Mouse (Mus musculus) gastrocnemius, adult 18-20 months (tissue): ENCODE measurements around the gene Car4. TPM values are rescaled to one million over a fixed set of nuclear protein-coding genes. Genes with fewer than 3 reads are reported as not detected.

Experiments used
- DNase-seq: peaks from one replicate; pipeline ENCODE4 v3.0.0; 2021; ENCODE audit warnings: low spot score
- total RNA-seq, 2 experiments: library from RNA; stranded (reverse); gene quantifications; 2 replicates each; pipeline ENCODE4 v1.2.3; 2021

Car4 gene
- total RNA-seq, 2 experiments from 2014 or later = 4.8 to 5.8 TPM

DNA sequence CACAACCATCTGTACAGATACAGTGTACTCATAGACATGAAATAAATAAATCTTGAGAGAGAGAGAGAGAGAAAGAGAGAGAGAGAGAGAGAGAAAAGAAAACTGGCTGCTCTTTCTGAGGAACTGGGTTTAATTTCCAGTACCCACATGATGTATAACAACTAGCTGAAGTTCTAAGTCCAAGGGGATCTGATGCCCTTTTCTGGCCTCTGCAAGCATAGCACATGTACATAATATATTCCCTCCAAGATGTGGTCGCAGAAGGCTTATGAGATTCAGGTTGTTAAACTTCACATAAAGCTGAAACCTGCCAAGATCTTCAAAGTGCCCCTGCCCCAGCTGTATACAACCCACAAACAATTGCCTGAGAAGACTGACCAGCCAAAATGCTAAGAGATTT is 37.7 kb downstream of the Car4 start:
- no peak for DNase-seq

DNA sequence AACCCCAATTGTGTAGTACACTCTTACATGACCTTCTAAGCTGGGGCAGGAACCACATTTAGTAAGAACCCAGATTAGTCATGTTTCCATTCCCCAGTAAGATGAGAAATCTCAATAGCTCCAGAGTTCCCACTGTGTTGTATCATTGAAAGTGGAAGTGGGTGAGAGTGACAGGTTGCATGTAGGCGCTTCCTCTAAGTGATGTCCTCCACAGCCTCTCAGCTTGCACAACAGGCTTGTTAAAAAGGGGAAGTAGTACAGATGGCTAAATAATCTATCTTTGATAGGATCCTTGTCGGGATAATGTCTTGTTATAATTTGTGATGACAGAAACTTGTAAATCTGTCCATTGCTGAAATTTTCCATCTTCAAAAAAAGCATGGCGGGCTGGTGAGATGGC is 46.0 kb downstream of the Car4 start:
- no peak for DNase-seq

DNA sequence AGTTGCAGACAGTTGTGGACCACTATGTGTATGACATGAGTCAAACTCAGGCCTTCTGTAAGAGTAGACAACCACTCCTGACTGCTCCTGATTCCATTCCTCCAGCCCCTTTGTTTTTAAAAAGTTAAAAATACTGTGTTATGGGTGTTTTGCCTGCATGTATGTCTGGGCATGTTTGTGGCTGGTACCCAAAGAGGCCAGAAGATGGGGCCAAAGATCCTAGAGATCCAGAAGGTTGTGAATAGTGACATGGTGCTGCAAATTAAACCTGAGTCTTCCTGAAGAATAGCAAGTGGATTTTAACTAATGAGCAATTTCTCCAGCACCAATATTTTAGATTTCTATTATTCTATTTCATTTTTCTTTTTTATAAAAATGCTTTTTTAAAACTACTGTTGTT is 55.5 kb downstream of the Car4 start:
- no peak for DNase-seq

Other genes starting within 250 kb of the Car4 start
- 1 to 10 TPM; 4.7 to 6.2 TPM for gene Mrm1, start 138.3 kb upstream of the Car4 start, total RNA-seq
- gene Dhrs11, start 128.8 kb upstream of the Car4 start, total RNA-seq = 10 to 100 TPM; 25.5 to 31.0 TPM
- 10 to 100 TPM; 31.6 to 32.4 TPM for gene Ggnbp2, start 87.0 kb upstream of the Car4 start, total RNA-seq
- gene Myo19, start 77.6 kb upstream of the Car4 start, total RNA-seq = 1 to 10 TPM; 1.4 to 2.4 TPM
- gene Pigw, start 77.5 kb upstream of the Car4 start, total RNA-seq = 1 to 10 TPM; 3.8 to 5.9 TPM
- 10 to 100 TPM; 15.6 to 17.3 TPM for gene Znhit3, start 41.4 kb upstream of the Car4 start, total RNA-seq
- gene Usp32, start 182.4 kb downstream of the Car4 start, total RNA-seq = 10 to 100 TPM; 11.2 to 12.7 TPM
- not detected for gene 1700125H20Rik, start 212.6 kb downstream of the Car4 start, total RNA-seq